Mouse (Mus musculus): ENCODE measurements around the gene Catsper2.
"Not testable (repeated sequence)": the region's sequence is repeated elsewhere in the genome, so short reads cannot be mapped to it uniquely, and the experiment has no call there.

Catsper2 gene

DNA sequence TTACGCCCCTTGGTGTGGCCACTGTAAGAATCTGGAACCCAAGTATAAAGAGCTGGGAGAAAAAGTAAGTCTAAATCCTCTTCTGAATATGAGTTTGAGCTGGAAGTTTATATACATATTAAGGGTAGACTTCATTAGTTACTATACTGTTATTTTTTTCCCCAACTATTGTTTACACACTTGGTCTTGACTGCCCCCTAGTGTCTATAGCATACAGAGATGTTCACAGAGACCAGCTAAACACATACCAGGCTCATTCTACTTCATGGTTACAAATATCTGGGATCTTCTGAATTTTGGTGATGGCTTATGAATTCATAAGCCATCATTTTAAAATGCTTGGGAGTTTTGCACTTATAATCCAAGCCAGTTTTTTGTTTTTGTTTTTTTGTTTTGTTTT lies 21.3 kb upstream of the Catsper2 start:
- peak; percentile 28 for DNase-seq (ENCODE audit: low read depth, low spot score)

DNA sequence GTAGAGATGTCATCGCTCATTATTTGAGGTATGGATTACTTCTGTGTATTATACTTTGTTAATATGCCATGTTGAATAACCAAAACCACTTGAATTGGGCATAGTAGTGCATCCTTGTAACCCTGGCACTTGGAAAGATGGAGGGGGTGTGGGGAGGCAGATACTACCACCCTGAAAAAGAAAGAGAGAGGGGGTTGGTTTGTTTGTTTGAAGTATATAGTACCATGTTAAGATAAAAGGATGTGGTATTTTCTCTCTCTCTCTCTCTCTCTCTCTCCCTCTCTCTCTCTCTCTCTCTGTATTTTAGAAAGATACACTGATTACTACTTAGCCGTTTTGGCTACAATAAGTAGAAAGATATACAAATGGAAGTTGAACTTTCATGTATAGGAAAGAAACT lies 12.3 kb upstream of the Catsper2 start:
- DNase-seq (ENCODE audit: low read depth, low spot score) = no peak

DNA sequence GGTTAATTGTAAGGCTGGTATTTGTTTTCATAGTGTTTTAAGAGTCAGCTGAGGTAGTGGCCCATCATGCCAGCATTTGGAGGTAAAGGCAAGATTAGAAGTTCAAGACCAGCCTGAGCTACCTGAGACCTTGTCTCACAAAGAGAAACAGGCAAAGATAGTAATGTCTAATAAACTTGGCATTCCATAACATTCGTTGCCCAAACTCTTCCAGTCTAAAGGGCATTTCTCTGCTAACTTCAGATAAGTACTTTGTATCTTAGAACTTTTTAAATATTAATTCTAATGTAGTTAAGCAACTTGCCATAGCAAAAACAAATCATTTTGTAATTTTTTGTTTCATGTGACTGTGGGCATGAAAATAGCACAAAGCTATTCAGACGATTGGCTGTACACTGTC lies 9.6 kb upstream of the Catsper2 start:
- DNase-seq (ENCODE audit: low read depth, low spot score) = no peak

DNA sequence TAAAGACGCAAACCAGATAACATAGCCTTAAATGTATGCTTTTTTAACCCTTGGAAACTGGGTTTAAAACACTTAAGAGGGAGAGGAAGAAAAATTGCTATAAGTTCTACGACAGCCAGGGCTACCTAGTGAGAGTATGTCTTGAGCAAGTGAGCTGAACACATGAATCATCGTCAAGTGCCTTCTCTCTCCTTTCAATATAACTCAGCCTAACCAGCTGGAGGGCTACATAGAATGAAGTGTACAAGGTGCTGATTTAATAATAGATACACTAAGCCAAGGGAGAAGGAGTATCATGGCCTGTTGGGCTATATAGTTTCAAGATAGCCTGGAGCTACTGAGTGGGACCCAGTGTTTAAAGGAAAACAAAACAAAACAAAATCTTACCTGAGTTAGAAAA lies 4.9 kb upstream of the Catsper2 start:
- DNase-seq (ENCODE audit: low read depth, low spot score) = no peak

DNA sequence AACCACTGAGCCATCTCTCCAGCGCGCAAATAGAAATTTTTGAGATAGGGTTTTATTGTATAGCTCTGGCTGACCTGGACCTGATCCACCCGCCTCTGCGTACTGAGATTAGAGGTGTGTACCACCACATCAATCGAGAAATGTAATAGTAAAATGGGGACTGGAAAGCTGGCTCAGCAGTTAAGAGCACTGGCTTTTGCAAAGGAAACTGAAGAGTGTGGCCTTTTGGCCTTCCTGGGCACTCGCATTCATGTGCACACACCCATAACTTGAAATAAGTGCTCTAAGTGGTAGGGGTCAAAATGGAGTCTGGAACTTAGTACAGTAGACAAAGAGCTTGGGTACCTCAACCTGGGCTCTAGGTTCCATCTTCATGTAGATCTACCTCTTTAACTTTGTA lies 2.8 kb upstream of the Catsper2 start:
- no peak for DNase-seq (ENCODE audit: low read depth, low spot score)

DNA sequence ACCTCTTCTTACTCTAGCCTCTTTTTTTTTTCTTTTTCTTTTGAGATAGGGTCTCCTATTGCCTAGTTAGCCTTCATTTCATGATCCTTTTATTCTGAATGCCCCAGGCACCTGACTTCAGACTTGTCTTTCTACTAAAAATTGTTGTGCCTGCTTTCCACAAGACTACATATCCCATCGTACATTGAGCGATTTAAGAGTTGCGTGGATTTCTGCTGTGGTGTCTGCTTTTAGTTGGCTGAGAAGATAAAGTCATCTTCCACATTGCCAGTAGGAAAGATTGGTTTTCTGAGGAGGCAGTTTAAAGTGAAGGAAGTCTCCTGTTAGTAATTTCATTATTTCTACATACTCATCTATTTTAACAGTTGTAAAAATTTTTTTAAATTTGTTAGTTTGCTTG lies 2.0 kb upstream of the Catsper2 start:
- peak; percentile 56 for DNase-seq (ENCODE audit: low read depth, low spot score)

DNA sequence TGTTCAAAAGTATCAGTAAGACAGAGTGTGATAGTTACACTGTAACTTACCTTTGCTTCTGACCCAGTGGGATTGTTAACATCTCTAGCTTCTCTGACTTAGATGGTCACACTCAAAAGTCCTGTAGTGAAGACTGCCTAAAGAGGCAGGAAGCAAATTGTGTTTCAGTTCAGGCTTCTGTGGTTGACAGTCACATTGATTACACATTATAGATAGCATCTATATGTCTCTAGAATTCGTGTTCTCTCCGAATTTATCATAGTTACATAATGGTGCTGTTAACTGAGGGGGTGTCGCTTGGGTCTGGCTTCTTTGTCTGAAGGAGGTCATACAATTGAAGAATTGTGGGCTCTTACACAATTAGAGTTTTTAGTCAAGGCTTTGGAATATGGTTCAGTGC lies 1.5 kb upstream of the Catsper2 start:
- no peak for DNase-seq (ENCODE audit: low read depth, low spot score)

DNA sequence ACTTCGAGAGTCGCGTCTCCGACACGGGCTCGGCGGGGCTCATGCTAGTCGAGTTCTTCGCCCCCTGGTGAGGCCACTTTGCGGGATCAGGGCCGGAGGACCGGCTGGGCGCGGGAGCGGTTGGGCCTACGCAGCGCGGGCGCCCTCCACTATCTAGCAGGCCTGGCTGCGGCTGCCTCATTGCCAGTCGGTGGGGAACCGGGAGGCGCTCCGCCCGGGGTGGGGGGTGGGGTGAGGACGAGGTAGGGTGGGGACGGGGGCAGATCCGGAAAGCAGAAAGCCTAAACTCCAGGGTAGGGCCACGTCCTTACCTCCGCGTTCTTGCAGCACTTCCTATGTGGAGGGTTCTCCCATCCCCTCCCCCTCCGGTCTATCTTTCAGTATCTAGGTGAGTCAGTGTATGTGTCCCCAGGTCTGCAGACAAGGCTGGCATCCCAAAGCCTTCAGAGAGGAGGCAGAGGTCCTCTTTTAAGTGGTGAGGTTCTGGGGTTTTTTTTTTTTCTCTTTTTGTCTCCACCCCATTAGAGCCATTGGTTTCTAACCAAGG lies 620 bp upstream of the Catsper2 start:
- peak; percentile 71 for DNase-seq (ENCODE audit: low read depth, low spot score)

DNA sequence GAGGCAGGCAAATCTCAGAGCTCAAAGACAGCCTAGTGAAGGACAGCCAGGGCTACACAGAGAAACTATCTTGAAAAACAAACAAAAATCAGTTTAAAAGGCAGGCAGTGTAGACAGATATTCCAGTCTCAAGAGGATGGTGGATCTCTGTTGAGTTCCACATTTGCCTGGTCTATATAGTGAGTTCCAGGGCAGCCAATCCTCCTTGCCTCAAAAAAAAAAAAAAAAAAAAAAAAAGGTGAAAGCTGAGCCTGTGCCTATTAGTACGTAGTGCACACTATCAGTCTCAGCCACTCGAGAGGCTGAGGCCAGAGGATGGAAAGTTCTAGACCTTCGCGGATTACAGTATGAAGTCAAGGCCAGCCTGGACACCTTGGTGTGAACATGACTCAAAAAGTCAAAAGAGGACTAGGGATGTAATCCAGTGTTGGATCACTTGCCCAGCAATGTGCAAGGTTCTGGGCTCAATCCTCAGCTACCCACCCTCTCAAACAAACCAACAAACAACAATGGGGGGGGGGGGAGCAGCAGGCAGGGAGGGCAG lies 677 bp downstream of the Catsper2 start:
- no peak for DNase-seq (ENCODE audit: low read depth, low spot score)

DNA sequence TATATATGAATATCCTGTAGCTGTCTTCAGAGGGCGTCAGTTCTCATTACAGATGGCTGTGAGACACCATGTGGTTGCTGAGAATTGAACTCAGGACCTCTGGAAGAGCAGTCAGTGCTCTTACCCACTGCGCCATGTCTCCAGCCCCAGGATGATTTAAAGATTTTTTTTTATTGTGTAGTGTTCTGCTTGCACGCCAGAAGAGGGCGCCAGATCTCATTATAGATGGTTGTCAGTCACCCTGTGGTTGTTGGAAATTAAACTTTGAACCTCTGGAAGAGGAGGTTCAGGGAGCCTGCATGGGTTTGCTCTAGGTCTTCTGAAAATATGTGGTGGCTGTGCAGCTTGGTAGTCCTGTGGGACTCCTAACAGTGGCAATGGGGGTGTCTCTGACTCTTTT lies 5.4 kb downstream of the Catsper2 start:
- peak; percentile 57 for DNase-seq (ENCODE audit: low read depth, low spot score)

DNA sequence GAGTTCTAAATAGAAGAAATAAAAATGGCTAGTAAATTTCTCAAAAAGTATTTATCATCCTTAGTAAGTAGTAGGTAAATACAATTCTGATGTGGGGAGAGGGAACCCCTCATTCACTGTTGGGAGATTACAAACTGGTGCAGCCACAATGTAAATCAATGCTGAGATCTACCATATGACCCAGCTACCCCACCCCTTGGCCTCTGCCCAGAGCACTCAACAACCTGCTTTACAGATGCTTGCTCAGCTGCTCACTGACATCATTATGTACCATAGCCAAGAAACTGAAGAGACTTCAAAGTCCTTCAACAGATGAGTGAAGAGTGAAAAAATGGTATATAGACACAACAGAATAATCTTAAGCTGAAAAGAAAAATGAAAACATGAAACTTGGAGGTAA lies 10.3 kb downstream of the Catsper2 start:
- DNase-seq (ENCODE audit: low read depth, low spot score) = no peak

DNA sequence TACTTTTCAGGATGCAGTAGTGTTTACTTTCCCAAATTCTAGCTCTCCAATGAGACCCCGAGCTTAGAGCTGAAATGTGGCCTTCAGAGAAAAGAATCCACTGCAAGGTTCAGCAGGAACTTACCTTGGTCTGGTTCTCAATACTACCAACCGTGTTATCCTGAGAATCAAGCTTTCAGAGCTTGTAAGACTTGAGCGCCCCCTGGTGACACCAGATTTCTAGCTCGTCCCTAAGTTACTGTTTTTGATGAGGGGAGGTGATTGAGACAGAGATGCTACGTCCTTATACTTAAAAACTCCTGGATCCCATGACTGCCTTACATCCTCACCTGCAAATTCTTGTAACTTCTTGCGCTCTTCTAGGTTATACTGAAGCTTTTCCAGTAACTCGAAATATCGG lies 17.0 kb downstream of the Catsper2 start:
- DNase-seq (ENCODE audit: low read depth, low spot score) = peak; percentile 95

DNA sequence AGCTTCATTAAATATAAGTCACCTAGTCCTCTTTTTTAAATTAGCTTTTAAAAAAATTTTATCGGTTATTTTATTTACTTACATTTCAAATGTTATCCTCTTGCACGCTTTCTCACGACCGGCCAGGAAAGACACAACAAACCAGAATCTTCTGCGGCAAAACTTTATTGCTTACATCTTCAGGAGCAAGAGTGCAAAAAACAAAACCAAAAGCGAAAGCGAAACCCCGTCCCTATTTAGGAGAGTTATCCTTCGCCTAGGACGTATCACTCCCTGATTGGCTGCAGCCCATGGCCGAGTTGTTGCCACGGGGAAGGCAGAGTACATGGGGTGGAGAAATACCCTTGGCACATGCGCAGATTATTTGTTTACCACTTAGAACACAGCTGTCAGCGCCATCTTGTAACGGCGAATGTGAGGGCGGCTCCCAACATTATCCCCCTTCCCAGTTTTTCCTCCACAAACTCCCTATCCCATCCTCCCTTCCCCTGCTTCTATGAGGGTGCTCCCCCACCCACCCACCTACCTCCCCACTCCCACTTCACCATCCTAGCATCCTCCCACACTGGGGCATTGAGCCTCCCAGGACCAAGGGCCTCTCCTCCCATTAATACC lies 26.5 kb downstream of the Catsper2 start, which contains the start of gene Strc:
Gene Strc, minus strand, starts transcription at position 208 of the 615 bp plus-strand sequence.
- not testable (repeated sequence) for DNase-seq (ENCODE audit: low read depth, low spot score)

DNA sequence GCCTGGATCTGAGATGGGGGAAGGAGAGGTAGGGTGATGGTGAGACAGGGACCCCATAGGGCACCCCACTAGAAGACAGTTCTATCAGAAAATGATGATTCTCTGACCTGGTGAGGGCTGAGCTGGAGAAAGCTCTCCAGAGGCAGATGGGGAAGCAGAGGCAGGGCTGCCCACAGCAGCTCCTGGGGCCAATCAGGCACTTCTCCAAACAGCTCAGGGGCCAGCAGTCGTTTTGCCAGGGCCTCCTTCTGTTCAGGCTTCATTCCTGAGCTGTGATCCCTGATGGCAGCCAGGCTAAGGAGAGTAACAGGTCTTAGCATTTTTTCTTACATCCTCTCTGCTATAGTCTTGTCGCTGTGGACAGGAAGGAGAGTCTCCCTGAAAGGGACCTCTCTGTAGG lies 38.8 kb downstream of the Catsper2 start:
- no peak for DNase-seq (ENCODE audit: low read depth, low spot score)

DNA sequence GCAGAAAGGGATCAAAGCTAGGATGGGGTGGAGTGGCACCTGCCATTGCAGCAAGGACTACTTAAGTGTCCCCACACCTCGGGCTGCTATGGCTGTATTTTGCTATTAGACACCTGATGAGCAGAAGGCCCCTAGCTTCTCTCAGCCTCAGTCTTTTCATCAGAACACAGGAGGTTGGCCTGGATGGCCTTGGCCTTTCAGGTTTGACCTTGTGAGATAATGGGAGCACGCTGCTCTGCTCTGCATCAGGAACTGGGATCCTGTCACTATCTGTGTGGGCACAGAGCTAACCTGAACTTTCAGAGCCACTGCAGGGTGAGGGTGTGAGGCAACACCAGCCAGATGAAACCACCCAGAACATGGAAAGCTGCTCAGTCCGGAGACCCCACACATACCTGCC lies 41.3 kb downstream of the Catsper2 start:
- no peak for DNase-seq (ENCODE audit: low read depth, low spot score)

DNA sequence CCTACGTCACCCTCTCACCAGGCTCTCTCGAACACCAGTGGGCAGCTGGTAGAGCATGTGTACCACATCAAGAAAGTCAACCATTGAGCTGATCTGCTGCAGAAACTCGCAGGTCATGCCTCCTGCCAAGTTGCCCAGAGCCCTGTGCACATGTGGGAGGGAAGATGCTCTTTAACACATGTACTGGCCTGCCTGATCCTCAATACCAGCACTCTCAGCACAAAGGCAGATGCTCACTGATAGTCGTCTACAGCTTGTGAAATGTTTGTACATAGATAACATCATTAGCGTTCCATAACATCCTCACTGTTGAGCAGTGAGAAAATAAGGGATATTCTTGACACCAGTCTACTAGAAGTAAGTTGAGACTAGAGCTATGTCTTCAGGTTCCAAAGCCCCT lies 42.7 kb downstream of the Catsper2 start:
- no peak for DNase-seq (ENCODE audit: low read depth, low spot score)

DNA sequence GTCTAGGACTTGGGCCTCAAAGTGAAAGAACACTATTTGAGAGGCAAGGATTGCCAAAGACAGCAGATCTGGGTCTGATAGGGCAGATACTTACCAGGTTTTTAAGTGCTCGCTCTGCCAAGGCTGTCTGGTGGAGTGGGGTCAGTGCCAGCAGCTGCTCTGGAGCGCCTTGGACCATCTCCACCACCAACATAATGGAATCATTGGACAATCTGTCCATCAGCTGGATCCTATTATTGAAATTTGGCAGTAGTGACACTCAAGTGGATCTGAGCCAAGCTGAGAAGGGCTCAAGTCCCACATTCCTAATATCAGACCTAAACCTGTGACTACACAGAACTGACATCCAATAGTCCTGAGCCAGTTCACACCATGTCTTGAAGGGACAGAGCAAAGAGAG lies 44.8 kb downstream of the Catsper2 start:
- peak; percentile 74 for DNase-seq (ENCODE audit: low read depth, low spot score)

DNA sequence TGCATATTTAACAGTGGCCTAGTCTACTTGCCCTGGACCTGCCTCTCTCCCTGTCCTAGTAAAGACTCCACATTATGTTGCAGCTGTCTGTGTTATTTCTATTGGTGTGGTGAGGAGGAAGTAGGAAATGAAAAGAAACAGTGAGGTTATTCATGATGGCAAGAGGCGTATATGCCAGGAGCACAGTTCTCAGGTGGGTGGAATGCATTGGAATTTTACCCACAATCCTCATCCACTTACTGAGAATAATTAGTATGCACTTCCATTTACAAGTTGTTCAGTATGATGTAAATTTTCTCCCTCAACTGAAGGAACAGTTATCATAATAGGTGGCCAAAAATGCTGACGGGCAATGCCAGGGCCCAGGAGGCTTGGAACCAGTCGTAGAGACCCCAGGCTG lies 49.9 kb downstream of the Catsper2 start:
- peak; percentile 68 for DNase-seq (ENCODE audit: low read depth, low spot score)

DNA sequence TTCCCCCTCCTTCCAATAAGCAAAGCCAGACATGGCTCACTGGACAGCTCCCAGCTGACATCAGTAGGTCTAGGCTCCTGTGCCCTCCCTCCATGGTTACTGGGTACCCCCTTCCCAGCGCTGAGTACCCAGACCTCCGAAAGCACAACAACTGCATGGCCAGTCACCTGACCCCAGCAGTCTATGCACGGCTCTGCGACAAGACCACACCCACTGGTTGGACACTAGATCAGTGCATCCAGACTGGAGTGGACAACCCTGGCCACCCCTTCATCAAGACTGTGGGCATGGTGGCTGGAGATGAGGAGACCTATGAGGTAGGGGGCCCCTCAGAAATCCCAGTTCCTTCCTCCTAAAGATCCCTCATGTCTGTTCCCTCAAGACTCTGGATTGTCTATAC lies 54.1 kb downstream of the Catsper2 start:
- no peak for DNase-seq (ENCODE audit: low read depth, low spot score)

DNA sequence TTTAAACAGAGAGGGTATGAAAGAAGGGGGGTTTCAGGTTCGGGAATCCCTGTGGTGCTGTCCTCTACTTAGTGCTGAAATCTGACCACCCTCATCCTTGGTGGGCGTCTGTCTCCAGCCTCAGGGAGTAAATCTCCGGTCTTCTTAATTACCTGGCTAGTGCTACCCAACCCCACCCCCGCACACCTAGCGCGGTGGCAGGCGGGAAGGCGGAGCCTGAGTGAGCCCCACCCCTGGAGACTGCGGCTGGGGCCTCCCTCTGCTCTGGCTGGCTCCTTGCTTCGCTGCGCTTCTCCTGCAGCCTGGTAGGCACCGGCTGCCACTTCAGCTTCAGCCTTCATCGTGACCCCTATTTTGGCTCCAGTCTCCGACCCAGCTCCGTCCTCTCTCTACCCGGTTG lies 55.2 kb downstream of the Catsper2 start:
- peak; percentile 96 for DNase-seq (ENCODE audit: low read depth, low spot score)

DNA sequence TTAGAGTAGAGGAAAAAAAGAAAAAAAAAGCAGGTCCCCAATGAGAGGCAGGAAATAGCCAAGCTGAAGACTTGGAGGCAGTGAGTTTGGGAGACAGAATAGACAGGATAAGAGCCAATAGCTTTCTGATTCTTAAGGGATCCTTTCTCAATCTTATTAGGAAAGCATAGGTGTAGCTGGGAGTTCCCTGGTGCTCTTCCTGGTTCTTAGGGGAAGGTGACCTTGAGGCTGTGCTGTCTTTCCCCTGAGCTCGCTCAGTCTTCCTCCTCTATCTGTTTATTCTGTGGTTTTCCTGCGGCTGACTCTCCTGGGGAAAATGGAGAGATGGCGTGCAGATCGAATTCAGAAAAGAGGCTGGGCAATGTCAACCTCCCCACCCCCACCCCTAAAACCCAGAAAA lies 55.6 kb downstream of the Catsper2 start:
- no peak for DNase-seq (ENCODE audit: low read depth, low spot score)

DNA sequence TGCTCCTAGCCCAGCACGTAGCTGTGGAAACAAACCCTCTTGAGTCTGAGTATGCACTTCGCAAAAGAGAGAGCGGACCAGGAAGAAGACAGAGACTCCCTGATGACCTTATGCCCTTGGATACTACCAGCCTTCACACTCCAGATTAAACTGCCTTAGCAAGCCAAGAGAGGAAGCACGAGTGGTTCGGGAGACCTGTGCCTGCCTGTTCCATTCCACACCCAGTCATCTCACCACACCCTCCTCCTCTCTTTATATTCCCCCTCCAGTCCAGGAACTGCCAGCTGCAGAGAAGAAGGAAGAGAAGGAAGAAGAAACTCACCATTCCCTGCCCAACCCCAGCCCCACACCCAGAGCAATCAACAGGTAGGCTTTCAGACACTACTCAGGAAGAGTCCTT lies 56.1 kb downstream of the Catsper2 start, which contains the start of gene Ckmt1:
Gene Ckmt1, plus strand, starts transcription at position 221 of the 400 bp plus-strand sequence.
- DNase-seq (ENCODE audit: low read depth, low spot score) = no peak

DNA sequence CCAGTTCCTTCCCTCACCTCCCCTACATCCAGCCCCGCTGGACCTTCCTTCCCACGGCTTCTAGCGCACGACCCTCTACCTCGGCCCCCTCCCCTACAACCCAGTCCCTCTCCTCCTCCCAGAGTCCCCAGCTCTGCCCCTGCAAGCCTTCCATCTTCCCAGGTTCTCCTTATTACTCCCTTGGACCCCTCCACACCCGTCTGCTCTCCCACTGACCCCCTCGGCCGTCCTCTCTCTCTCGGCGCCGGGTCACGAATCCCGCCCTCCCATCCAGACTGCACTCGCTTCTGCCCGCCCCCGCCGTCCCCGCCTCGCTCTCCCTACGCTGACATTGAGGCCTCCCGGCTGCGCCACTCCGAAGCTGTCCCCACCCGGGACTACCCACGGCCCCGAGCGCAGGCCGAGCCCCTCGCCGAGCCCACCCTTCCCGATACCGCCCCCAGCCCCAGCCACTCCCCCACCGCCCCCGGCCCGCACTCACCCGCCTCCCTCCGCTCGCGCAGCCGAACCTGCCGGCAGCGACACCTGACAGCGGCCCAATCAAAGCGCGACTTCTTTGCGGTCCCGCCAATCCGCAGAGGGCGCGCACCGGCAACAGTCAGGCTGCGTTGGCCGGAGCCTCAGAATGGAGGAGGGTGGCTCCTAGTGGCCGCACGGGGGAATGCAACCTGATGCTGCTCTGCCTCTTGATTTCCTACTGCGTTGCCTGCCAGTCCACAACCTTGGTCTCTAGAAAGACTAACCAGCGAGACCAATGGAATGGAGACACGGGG lies 58.6 kb downstream of the Catsper2 start, which contains the start of gene Ppip5k1:
Gene Ppip5k1, minus strand, starts transcription at position 577 of the 773 bp plus-strand sequence.
- DNase-seq (ENCODE audit: low read depth, low spot score) = peak; percentile 99
